Mouse (Mus musculus): ENCODE measurements around the gene Cdca5.
"Not testable (repeated sequence)": the region's sequence is repeated elsewhere in the genome, so short reads cannot be mapped to it uniquely, and the experiment has no call there.

Cdca5 gene

DNA sequence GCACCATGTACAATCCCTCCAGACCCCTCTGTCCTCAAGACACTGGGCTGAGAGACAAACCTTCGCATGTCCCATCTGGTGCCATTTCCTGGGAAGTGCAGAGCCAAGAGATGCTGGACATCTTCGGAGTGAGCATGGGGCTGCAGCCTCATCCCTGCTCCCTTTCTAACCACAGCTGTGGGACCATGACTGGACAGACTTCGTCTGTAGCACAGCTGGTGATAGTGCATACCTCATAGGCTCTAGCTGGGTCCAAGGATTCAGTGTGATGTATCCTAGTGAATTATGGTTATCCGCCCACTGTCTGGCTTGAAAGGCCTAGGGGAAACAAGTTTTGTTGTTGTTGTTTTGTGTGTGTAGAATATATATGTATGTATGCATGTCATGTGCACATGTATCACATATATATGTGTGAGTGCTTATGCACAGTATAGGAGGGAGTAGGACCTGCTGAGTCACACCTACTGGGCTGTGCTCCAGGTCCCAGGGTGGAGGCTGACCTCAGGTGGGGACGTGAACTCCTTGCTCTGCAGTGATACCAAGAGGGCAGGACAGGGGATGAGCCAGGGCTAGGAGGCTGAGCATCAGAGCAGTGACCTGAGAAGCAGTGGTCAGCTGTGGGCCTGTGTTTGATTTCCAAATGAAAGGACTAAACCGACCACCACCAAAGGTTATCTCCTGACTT, 17.5 kb downstream of the Cdca5 start:
- intact Hi-C loops (cut with DNase I): no loop called here

DNA sequence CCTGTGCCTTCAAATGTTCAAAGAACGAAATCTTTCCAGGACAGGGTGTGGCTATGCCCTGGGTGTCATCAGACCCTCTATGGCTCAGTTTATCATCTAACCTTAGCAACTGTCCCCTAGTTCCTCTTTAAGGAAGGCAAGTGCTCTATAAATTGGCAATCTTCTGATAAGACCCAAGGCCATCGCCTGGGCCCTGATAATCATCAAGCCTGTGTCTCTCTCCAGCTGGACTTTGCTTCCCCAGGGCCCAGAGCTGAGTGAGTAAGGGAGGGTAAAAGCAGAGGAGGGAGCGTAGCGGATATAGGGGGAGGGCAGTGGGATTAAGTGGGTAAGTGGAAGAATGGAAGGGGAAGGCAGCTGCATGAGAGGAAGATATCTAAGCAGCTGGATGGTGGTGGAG, 19.7 kb downstream of the Cdca5 start:
- intact Hi-C loops (cut with DNase I): no loop called here

DNA sequence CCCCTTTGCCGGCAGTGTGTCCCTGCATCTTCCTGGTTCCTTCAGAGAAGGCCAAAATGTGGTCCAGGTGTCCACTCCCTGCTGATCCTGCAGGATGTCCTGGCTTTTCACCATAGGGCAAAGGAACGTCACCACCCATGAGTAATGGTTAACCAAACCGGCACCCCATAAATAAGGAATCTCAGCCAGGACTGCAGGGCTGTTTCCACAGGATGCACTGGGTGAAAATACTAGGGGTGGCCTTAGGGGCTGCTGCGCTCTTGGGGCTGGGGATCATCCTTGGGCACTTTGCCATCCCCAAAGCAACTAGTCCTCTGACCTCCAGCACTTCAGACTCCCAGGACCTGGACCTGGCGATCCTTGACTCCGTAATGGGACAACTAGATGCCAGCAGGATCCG, 20.8 kb downstream of the Cdca5 start, which contains the start of gene Naaladl1:
Gene Naaladl1 (plus strand): TSS at position 197 of the 400 bp plus-strand sequence.
- intact Hi-C loops (cut with DNase I): no loop called here

DNA sequence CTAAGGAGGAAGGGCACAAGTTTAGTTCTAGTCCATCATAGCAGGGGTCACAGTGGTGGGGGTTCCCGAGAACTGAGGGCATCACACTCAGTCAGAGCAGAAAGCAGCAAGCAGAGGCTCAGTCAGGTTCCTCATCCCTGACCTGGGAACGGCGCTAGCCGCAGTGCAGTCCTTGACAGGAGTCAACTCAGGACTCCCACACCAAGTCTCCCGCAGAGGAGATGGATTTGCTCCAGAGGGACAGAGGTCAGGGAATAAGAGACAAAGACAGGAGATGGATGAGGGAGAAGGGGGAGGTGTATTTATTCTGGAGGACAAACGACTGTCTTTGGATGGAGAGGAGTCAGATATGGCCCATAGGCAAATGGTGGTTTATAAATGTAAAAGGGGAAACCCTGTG, 28.3 kb downstream of the Cdca5 start:
- intact Hi-C loops (cut with DNase I): no loop called here

DNA sequence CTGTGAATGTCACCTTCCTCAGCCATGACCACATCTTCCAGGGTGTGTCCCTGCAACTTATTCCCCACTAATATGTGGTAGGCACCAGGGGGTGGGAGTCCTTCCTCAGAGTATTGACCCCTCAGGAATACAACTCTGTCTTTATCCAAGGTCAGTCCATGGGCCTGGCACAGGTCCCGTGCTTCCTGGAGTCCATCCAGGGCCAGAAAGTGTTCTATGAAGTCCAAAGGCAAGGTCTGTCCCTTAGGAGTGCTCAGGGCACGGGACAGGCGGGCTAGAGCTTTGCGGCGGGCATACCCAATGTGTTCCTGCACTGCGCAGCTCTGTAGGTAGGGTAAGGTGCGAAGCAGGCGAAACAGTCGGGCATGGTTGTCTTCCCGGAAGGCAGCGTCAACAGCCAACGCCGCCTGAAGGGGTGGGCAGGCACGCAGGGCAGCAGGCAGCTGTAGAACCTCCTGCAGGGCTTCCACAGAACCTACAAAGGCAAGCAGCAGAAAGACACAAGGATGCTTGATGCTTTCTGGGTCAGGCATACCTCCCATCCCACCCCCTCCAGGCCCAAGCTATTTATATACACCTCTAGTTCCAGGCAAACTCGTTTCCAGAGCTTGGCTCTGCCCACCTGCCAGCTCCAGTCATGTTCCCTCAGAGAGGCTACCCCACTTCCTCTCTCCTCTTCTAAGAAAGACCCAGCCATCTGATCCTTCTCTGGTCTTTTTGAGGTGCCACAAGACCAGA, 31.5 kb downstream of the Cdca5 start:
- intact Hi-C loops (cut with DNase I): no loop called here

DNA sequence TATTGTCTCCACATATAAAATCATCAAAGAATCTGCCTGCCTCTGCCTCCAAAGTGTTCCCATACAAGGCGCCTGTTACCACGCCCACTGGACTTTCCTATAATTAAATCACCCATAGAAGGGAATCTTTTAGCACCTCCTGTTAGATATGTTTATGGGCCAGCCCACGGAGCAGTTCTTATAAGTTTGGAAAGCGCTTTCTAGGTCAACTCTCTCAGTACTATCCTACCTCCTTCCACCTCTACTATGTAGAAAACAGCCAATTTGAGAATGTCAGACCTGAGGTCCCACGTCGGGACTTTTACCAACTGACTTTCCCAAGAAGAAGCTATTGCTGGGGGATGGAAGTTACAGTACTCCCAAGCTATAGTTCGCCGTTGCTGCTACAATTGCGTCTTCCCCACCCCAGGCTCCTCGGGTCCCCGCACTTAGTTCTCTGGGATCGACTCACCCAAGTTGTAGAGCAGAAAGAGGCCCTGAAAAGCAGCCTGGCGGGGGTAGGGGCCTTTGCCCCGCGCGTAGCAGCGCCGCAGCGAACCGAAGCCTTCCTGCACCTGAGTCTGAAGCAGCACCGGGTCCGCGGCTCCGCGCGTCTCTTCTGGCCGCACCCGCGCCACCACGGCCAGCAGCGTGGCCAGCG, 32.7 kb downstream of the Cdca5 start:
- intact Hi-C loops (cut with DNase I): no loop called here

DNA sequence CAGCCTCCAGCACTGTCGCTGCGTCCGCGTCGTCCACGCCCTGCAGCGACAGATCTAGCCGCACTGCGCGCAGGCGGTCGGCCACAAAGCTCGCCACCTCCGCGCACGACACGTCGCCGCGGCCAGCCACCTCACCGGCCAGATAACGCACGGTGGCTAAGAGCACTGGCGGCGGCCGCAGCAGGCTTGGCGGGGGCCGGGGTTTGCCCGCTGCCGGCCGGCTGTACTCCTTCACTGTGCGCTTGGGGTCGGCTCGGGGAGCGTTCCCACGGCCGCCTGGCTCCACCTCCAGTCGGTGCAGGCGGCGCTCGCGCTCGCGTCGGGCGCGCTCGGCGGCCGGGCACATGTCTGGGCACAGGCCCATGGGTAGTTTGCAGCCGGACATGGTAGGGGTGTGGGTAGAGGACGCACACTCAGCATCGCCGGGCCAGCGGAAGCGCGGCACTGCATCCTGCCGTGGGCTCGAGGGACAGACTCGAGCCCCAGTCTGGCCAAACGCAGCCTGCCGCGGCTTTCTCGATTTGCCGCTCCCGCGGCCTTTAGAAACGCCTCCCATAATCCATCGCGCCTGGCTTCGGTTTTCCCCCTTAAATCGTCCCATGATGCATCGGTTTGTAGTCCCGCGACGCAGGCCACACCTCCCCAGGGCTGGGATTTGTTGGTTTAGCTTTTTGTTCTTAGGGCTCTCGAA, 33.3 kb downstream of the Cdca5 start, which contains the start of gene Sac3d1:
Gene Sac3d1 (minus strand): TSS at position 665 of the 691 bp plus-strand sequence.
- intact Hi-C loops (cut with DNase I): no loop called here

DNA sequence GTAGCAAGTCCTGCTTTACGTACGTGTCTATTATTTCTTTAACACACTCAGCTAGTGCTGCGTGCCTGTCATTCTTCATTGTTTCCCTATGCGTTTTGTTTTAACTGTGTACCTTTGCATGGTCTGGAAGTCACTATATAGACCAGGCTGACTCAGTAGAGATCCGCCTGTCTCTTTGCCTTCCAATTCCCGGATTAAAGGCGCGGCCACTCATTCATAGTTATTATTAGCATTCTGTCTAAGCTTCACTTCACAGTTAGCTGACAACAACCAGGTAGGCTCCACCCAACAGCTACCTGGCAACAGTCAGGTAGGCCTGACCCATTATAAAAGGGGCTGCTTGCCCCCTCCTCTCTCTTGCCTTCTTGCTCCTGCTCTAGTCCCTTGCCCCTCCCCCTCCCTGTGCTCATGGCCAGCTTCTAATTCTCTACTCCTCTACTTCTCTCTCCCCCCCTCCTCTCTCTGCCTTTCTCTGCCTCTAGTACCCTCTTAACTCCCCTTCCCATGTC, 33.9 kb downstream of the Cdca5 start:
- intact Hi-C loops (cut with DNase I): no loop called here

DNA sequence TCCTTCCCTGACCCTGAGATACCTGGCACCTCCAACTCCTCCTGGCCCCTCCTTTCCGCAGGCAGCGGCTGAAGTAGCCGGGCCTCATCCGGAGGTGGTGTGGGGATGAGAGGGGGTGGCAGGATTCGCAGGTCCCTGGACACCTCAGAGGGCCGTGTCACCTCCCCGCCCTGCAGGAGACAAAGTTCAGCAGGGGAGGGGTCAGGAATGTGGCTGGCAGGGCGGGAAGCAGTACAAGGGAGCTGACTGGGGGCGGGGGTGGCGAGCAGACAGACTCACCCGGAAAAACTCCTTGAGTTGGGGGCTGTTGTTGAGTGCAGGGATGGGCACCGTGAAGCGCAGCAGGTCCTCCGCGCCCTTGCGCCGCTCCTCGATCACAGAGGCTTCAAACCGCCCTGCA, 37.0 kb downstream of the Cdca5 start:
- intact Hi-C loops (cut with DNase I): loop anchor here (5.0 kb wide), 1 partner anchor 34 kb away; no protein-coding TSS in a partner anchor

DNA sequence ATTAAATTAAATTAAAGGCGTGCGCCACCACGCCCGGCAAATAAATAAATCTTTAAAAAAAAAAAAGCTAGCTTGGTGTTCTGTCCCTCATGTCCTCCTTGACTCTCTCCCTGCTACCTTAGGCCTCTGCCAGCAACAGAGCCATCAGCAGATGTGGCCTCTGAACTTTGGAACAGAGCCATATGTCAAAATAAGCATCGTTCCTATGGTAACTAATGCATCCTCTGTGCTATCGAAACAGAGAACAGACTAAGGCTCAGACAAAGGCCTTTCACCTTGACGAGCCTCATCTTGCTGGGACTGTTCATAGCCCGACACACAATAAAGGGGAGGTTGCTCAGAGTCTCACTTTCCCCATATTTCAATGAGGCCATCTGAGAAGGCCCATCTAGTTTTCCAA, 38.5 kb downstream of the Cdca5 start:
- intact Hi-C loops (cut with DNase I): loop anchor here (5.0 kb wide), 1 partner anchor 36 kb away; no protein-coding TSS in a partner anchor

DNA sequence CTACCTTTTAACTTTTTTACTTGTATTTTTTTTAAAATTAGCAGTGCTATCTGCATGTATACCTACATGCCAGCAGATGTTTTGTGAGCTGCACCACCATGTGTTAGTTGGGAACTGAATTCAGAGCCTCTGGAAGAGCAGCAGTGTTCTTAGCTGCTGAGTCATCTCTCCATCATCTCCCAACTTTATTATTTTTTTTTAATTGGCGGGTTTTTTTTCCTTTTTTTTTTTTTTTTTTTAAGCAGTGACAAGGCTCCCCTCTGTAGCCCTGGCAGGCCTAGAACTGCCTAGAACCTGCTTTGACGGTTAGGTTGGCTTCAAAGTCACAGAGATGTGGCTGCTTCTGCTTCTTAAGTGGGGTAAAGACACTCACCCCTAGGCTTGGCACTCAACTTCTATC, 40.1 kb downstream of the Cdca5 start:
- intact Hi-C loops (cut with DNase I): loop anchor here (5.0 kb wide), 2 partner anchors 38 to 163 kb away; partner anchors contain the start of gene Pola2

DNA sequence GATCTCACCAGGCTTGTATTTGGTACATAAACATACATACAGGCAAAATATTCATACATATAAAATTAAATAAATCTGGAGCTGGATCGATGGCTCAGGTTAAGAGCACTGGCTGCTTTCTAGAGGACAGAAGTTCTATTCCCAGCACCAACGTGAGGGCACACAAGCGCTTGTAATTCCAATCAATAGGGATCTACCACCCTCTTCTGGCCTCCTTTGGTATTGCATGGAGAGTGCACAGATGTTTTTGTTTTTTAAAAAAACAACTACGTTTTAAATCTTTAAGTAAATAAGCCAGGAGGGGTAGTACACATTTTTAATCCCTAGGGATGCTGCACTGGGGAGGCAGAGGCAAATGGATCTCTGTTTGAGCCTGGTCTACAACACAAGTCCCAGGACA, 41.5 kb downstream of the Cdca5 start:
- intact Hi-C loops (cut with DNase I): loop anchor here (5.0 kb wide), 1 partner anchor 164 kb away; the partner anchor contains the start of gene Pola2

DNA sequence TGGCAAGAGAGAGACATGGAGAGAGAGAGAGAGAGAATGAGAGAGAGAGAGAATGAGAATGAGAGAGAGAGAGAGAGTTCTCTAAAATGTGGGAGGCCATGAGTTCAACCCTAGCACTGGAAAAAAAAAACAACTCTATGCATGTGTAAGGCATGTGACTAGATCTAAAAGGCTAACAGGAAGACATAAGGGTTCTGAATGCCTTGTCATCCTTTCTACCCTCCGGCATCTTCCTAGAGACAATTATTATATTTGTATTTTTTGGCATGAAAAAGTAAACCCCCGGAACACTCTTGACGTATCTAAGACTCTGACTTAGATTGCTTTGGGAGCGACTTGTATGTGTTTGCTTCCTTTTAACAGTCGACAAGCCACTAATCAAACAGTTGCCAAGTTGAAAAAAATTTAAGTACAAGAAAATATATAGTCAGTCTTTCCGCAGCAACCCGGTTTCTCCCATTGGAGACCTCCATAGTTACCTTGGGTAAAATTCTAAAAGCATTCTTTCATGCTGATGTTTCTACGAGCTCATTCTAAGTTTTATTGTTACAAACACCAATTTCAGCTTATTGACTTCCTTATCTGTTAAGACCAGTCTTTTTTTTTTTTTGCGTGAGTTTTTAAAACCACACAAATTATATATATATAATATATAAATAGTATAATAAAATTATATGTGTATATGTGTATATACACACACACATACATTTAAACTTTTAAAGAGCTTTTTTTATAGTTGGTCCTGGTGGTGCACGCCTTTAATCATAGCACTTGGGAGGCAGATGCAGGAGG, 42.2 kb downstream of the Cdca5 start:
- intact Hi-C loops (cut with DNase I): loop anchor here (5.0 kb wide), 1 partner anchor 165 kb away; the partner anchor contains the start of gene Pola2

DNA sequence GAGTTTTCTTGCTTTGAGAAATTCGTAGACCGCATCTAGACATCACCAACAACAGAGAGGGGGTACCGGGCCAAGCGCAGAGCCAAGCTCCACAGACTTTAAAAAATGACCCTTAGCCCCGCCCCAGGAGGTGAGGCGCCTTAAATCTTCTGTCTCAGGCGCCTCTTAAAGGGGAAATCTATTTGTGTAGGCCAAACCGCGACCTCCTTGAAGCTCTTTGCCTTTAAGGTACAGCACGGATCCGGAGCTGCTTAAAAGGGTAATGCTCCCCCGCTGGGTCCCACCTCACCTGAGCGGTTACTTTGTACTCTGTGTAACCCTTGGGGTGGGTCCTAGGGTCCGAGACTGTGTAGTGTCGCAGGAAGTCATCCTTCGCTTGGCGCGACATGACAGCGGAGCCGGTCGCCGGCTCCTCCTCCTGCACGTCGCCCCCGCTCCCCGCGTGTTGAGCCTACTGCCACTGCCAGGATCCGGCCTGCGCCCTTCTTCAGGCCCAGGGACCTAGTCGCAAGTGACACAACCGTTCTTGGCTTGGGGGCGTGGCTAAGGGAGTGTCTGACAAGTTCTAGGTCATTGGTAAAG, 43.1 kb downstream of the Cdca5 start, which contains the start of gene Snx15:
Gene Snx15 (minus strand): TSS at position 545 of the 582 bp plus-strand sequence.
- intact Hi-C loops (cut with DNase I): loop anchor here (5.0 kb wide), 1 partner anchor 166 kb away; the partner anchor contains the start of gene Pola2

DNA sequence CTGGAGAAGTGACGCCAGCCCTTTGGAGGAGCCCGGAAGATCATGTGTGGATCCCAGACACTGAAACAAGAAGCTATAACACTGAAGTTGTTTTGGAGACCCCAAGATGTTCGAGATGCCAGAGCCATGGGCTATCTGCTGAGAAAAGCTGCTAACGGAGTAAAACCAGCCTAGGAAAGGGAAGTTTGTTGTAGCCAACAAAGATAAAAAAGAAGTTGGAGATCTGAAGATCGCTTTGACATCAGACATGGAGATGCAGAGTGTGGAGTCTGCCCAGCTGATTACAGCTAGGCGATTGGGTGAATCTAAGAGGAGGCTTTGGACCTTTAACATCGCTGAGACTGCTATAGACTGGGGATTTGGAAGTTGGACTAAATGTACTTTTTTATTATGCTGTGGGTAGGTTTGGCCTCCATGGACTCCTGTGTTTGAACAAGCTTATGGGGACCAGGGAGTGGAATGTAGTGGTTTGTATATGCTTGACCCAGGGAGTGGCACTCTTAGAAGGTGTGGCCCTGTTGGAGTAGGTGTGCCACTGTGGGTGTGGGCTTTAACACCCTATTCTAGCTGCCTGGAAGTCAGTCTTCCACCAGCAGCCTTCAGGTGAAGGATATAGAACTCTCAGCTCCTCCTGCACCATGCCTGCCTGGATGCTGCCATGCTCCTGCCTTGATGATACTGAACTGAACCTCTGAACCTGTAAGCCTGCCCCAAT, 45.8 kb downstream of the Cdca5 start:
- intact Hi-C loops (cut with DNase I): not testable (repeated sequence)

DNA sequence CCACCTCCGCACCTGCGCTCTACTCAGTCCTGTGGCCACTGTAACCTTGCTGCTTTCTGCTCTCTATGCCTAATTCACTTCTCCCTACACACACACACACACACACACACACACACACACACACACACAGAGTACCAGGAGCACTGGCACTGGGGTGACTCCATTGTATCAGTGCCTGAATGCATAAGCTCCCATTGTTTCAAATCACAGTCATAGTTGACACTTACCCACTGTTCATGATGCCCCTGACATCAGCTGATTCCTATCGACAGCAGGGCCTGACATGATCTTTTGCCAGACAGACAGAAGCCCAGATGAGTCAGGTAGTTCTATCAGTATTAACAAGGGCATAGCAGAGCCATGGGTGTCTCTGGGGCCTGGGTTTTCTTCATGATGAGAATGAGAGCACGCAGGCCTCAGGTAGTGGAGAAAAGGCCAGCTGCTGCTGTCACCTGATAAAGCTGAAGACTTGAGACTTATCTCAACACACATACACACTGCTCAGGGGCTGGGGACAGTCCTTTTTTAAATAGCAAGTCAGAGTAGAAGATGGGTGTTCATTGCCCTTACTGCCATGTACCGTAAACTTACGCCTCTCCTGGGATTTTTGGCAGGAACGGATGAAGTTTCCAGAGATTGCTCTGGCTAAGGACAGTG, 47.5 kb downstream of the Cdca5 start:
- intact Hi-C loops (cut with DNase I): no loop called here

DNA sequence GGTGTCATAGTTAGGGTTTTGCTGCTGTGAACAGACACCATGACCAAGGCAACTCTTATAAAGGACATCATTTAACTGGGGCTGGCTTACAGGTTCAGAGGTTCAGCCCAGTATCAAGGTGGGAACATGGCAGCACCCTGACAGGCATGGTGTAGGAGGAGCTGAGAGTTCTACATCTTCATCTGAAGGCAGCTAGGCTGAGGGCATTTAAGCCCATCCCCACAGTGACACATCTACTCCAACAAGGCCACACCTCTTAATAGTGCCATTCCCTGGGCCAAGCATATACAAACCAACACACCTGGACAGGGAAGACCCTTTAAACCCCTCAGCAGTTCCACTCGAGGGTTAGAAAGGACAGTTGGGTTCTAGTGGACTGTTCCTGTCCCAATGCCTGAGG, 48.4 kb downstream of the Cdca5 start:
- intact Hi-C loops (cut with DNase I): not testable (repeated sequence)

DNA sequence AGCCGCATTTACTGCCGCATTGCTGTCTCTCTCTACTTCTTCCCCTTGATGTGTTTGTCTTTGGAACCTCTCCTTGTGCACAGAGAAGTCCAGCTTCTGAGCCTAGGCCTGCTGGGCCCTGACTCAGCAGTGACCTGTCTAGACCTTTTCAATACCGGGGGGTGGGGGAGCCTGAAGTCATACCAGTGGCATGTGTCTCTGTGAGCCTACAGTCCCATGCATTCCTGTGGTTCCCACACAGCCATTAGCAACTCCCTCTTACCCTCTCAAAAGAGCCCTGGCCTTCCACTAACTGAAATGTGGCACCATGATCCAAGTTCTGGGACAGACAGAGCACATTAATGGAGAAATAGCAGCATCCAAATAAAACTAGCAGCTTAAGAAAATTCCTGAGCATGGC, 51.6 kb downstream of the Cdca5 start:
- intact Hi-C loops (cut with DNase I): no loop called here

DNA sequence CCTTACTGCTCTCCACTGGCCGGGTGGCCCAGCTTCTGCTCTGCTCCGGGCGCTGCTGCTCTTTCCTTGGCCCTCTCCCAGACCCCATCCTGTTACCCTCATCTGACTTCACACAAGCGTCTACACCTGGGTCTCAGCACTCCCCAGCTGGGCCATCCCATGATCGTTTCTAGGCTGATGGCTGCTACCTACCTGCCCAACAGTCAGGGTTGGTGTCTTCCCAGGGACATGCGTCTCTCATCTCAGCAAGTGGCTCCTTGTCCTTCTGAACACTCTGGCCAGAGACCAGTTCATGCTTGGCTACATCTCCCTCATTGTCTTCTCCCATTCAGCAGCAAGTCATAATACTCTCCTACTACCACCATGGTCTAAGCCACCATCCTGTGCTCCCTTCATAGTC, 54.9 kb downstream of the Cdca5 start:
- intact Hi-C loops (cut with DNase I): no loop called here
